Mouse (Mus musculus): ENCODE data around the gene Arhgap1.
"Not testable (repeated sequence)": the region's sequence is repeated elsewhere in the genome, so short reads cannot be mapped to it uniquely, and the experiment has no call there.

Gene Arhgap1

DNA sequence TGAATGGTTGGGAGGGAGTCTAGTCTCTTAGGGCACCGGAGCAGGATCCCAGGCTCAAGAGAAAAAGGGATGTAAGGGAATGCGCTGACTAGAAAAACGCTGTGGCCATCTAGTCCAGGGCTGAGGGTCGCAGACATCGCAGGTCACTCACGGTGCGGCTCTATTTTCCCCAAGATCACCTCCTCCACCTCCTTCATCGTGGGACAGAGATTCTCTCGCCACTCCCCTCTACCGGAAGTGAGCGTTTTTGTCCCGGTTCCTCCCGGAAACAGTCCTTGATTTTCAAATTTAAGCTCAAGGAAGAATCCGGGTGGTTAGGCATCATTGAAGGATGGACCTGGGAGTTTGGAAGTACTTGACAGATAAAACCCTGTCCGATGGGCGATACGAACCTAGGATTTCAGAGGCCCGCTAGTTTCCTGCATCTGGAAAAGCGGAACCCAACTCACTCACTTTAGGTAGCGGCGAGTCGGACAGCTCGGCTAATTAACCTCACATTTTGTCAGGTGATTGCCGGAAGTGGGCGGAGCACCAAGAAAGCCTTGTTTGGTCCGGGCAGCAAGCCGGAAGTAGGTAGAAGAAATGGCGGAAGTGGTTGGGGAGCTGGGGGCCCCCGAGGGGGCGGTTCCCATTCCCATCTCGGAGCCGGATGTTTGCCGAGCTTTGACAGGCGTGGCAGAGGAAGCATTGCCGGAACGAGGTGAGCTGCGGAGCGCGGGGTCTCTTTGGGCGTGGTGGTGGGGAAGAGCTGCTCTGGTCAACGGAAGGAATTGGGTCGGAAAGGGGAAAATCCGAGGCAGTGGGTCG is at the start of gene Arhgap1, which contains the start of gene Zfp408:
Gene Arhgap1, plus strand, starts transcription at position 308 of the 807 bp plus-strand sequence.
Gene Zfp408, minus strand, starts transcription at position 239 of the 807 bp plus-strand sequence.
- in situ Hi-C loops (cut with MboI; ENCODE audit: unreplicated experiment in 2 of 2) = no loop called here

DNA sequence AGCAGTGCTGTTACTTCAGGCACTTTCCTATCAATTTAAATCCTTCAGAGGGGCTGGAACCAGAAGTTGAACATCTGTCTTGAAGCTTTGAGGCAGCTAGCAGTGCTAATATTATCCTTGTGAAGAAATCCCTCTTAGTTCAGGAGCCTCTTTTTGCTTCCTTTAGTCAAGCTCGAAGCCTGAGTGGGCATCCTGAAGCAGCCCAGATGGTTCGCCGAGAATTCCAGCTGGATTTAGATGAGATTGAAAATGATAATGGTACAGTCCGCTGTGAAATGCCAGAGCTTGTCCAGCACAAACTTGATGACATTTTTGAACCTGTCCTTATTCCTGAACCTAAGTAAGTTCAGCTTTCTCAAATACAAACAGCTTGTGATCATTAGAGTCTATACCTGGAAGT is 49.2 kb upstream of the Arhgap1 start:
- in situ Hi-C loops (cut with MboI; ENCODE audit: unreplicated experiment in 2 of 2) = loop anchor here in 1 of 2 experiments (5.0 kb wide), 1 partner anchor 322 kb away; no protein-coding TSS in a partner anchor

DNA sequence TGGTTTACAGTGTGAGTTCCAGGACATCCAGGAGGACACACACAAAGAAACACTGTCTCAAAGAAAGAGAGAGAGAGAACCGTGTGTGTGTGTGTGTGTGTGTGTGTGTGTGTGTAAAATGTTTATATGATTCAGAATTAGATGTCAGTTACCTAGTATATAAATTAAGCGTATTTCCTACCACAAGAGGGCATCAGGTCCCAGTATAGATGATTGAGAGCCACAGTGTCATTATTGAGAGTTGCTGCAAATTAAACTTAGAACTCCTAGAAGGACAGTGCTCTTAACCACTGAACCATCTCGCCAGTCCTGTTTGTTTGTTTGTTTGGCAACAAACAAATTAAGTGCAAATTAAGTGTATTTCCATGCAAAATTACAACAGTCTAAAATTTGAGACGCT is 47.3 kb upstream of the Arhgap1 start:
- in situ Hi-C loops (cut with MboI; ENCODE audit: unreplicated experiment in 2 of 2) = loop anchor here in 1 of 2 experiments (5.0 kb wide), 1 partner anchor 320 kb away; no protein-coding TSS in a partner anchor

DNA sequence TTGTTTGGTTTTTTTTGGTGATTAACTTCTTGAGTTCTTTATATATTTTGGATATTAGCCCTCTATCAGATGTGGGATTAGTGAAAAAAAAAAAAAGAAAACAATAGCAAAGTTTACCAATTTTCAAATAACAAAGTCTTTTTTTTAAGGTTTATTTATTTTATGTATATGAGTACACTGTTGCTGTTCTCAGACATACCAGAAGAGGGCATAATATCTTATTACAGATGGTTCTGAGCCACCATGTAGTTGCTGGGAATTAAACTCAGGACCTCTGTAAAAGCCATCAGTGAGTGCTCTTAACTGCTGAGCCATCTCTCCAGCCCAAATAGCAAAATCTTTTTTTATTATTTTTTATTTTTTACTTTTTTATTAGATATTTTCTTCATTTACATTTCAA is 40.3 kb upstream of the Arhgap1 start:
- in situ Hi-C loops (cut with MboI; ENCODE audit: unreplicated experiment in 2 of 2) = not testable (repeated sequence)

- in situ Hi-C loops (cut with MboI; ENCODE audit: unreplicated experiment in 2 of 2) = no loop called here
Observed at GRCm38 (mm10) chr2:91622356-91622755, 27.3 kb upstream of the Arhgap1 start.

GRCm38 (mm10) chr2:91623366-91623765 is 26.3 kb upstream of the Arhgap1 start:
- in situ Hi-C loops (cut with MboI; ENCODE audit: unreplicated experiment in 2 of 2) = not testable (repeated sequence)

DNA sequence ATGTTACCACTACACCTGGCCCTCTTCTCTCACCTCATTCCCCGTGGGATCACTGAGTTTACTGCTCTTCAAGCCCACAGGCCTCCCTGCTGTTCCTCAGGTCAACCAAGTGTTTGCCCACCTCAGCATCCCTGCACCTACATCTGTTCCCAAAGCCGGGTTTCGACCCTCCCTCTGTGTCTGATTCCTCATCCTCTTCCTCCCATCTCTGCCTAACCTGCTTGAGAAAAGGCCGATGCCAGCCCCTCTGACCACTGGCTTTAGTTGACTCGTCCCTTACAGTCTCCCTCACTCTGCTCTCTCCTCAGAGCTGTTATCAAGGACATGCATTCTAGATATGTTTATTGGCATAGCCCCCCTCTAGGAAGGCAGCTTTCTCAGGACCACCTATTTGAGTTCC is 22.2 kb upstream of the Arhgap1 start:
- in situ Hi-C loops (cut with MboI; ENCODE audit: unreplicated experiment in 2 of 2) = no loop called here

- in situ Hi-C loops (cut with MboI; ENCODE audit: unreplicated experiment in 2 of 2) = no loop called here
Observed at GRCm38 (mm10) chr2:91628171-91628570, 21.5 kb upstream of the Arhgap1 start.

DNA sequence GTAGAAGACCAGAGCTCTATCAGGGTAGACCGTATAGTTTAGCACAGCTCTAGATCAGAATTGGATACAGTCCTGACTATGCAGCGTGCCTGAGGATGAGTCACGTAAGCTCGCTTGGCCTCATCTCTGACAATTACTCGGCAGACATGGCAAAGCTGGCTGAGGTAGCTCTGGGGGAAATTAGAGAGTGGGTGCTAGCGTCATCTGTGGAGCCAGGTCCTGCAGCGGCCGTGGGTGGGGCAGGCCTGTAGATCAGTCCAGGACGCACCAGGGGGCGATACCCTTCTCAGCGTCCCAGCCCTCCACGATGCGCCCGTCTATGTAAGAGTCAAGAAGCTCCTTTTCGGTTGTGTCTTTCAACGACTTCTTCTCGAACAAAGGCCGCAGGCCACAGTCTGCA is 20.0 kb upstream of the Arhgap1 start:
- in situ Hi-C loops (cut with MboI; ENCODE audit: unreplicated experiment in 2 of 2) = no loop called here

DNA sequence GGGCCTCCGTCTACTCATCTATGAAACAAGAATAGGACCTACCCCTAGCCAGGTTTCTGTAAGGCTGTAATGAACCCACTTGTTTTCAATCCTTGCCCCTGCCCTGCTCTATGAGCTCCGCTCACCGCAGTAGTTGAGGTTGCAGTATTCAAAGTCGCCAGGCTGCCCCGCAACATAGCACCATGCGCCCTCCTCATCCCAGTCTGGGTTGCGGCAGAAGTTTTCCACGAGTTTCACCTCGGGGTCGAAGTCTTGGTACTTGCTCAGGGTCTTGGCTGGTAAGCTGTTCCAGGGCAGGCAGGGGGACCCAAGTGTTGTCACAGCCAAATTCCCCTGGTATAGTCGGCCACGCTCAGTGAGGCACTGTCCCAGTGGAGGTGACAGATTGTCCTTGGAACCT is 19.3 kb upstream of the Arhgap1 start:
- in situ Hi-C loops (cut with MboI; ENCODE audit: unreplicated experiment in 2 of 2) = no loop called here

DNA sequence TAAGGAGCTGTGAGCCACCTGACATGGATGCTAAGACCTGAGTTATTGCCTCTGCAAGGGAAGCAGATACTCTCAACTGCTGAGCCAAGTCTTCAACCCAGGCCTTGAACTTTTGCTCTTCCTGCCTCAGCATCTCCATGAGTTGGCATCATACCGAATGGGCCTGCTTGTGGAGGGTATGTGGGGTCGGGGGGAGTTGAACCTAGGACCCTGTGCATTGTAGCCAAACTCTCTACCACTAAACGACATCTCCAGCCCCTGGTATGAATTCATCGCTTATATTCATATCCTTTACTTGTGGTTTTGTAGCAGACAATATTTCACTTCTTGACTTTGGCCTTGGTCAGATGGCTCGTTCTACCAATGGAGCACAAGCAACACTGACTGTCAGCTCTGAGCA is 17.8 kb upstream of the Arhgap1 start:
- in situ Hi-C loops (cut with MboI; ENCODE audit: unreplicated experiment in 2 of 2) = no loop called here

DNA sequence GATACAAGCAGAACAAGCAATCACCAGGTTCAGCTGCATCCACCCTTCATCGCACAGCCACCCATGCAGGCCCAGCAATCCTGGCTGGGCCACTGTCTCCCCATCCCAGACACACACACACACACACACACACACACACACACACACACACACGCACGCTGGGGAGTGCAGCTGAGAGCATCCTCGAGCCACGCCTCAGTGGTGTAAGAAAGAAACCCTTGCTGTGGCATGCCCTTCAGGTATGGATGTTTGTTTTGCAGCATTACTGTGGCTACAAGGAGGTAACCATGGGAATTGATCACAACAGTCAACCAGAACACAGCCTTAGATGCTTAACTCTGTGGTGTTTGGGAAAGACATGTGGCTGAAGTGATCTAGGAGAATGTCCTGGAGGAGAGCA is 17.3 kb upstream of the Arhgap1 start:
- in situ Hi-C loops (cut with MboI; ENCODE audit: unreplicated experiment in 2 of 2) = no loop called here

GRCm38 (mm10) chr2:91633334-91633977 is 16.2 kb upstream of the Arhgap1 start:
- in situ Hi-C loops (cut with MboI; ENCODE audit: unreplicated experiment in 2 of 2) = no loop called here

DNA sequence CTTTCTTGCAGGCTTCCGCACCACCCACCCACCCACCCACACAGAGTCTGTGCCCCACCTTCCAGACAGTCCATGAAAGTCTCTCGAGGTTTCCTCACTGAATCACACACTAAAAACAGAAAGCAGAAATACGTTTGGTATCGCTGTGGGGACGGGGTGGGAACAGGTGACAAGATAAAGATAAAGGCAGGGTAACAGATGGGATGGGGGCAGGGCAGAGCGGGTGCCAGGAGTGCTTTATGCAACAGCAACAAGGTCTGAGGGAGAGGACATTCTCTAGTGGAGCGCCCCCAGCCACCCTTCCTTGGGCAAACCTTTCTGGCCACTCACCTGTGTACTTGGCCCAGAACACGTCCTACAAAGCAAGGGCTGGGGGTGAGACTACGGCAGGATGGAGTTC is 14.8 kb upstream of the Arhgap1 start:
- in situ Hi-C loops (cut with MboI; ENCODE audit: unreplicated experiment in 2 of 2) = no loop called here

DNA sequence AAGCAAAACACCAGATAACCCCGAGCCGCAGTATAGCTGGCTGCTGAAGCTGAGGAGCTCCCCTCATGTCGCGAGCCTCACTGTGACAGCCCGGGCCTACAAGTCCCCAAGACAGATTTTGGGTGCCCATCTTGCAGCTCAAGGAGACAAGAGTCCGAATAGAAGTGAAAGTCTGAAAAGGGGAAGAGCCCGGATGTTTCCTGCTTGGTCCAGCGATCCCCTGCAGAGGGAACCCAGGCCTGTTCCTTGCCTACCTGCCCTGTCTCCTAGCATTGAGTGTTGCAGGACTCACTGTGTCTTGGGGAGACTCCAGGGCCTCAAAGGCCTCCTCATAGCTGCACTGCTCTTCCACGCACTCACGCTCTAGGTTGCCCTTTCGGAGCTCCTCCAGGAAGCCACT is 14.2 kb upstream of the Arhgap1 start:
- in situ Hi-C loops (cut with MboI; ENCODE audit: unreplicated experiment in 2 of 2) = no loop called here

- in situ Hi-C loops (cut with MboI; ENCODE audit: unreplicated experiment in 2 of 2) = no loop called here
Observed at GRCm38 (mm10) chr2:91636229-91636628, 13.4 kb upstream of the Arhgap1 start, which contains the start of gene F2. Gene F2 (minus strand): TSS chr2:91636414.

DNA sequence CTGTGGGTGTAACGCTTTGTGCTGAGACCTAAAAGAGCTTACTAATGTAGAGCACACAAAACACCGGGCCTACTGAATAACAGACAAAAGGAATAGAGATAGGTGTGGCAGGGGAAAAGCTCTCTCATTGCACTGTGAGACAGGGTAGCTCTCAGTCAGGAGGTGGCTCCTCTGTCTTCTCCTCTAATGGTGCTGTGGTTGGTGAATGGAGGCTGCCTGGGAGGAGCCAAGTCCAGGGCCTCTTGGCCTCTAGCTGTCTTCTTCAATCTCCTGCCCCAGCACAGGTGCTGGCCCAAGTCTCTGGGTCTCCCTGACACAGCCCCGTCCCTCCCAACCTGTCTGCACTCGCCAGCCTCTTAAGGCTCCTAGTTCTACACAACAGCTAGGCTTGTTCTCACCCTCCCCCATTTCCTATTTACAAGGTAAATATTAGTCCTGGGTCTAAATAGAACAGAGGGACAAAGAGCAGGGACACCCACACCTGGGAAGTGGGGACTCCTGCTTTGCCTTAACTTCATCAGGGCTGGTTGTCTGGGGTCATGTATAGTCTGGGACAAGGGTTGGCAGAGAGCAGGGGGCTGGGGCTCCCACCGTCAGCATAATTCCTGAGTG is 12.8 kb upstream of the Arhgap1 start:
- in situ Hi-C loops (cut with MboI; ENCODE audit: unreplicated experiment in 2 of 2) = no loop called here

DNA sequence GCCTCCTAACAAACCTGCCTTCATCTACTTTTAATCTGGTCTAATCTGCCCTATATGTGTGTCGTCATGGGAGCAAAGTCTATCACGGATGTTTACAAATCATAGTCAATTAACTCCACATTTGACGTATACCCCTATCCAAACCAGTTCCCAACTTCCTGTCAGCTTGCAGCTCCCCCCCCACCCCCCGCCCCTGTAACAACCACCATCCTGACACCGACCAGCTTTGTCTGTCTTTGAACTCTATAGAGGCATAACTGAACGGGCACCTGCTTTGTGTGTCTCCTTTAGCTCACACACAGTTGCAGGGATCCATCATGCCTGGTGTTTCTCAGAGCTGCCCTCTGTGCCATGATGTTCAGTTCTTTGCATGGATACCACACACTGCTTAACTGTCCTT is 10.7 kb upstream of the Arhgap1 start:
- in situ Hi-C loops (cut with MboI; ENCODE audit: unreplicated experiment in 2 of 2) = no loop called here

GRCm38 (mm10) chr2:91642825-91643415 is 6.7 kb upstream of the Arhgap1 start:
- in situ Hi-C loops (cut with MboI; ENCODE audit: unreplicated experiment in 2 of 2) = no loop called here

DNA sequence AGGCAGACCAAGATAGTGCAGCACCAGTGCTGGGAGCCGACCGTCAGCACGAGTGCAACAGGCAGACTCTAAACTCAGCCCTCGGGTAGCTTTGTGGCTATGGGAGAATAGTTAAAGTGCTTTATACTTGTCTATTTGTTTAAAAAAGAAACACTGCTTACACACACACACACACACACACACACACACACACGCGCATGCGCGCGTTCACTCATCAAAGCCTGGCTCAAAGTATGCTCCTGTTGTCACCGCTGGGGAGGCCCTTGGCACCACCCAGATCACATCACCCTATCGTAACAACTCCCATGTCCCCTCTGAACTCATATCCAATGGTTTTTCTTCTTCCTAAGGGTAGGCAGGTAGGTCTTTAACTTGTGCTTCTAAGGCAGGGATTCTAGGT is 5.6 kb upstream of the Arhgap1 start:
- in situ Hi-C loops (cut with MboI; ENCODE audit: unreplicated experiment in 2 of 2) = no loop called here

GRCm38 (mm10) chr2:91645354-91645753 is 4.3 kb upstream of the Arhgap1 start:
- in situ Hi-C loops (cut with MboI; ENCODE audit: unreplicated experiment in 2 of 2) = no loop called here
